ENCODE assay signal across 15 mouse cellular contexts in genomic region chr8:64397876-64398275, GRCm38 (mm10).
"Had no signal": no experiment of that assay in that cellular context is flagged by ENCODE, and none has a peak within 500 bp of the region (broad histone marks: within the 10 kb centered on the region; RNA-seq: fewer than 3 reads in every experiment).

No protein-coding gene starts in this region.

- ATAC-seq: lung, postnatal 0 days; midbrain, embryonic 15.5 days had no signal

- H3K27me3 ChIP-seq: liver, embryonic 15.5 days; midbrain, embryonic 15.5 days; neural tube, embryonic 13.5 days had no signal

- H3K4me3 ChIP-seq: layer of hippocampus, adult 2 months; liver, embryonic 15.5 days; midbrain, embryonic 15.5 days; neural tube, embryonic 13.5 days had no signal

- H3K36me3 ChIP-seq: liver, embryonic 15.5 days; midbrain, embryonic 15.5 days; neural tube, embryonic 13.5 days had no signal

- H3K27ac ChIP-seq: kidney, postnatal 0 days; layer of hippocampus, adult 2 months; liver, embryonic 15.5 days; midbrain, embryonic 15.5 days; neural tube, embryonic 13.5 days had no signal

- H3K9me3 ChIP-seq: liver, embryonic 15.5 days; midbrain, embryonic 15.5 days; neural tube, embryonic 13.5 days had no signal

- H3K4me1 ChIP-seq: liver, embryonic 15.5 days; midbrain, embryonic 15.5 days; neural tube, embryonic 13.5 days had no signal

- DNase-seq: kidney, adult 8-10 months; kidney, postnatal 4 days; lung, adult 2 months; lung, postnatal 36 days; right cerebral cortex, postnatal 25 days; thymus, adult 18-20 months; thymus, postnatal 14 days had no signal

- H3K4me2 ChIP-seq: liver, embryonic 11.5 days; liver, embryonic 15.5 days; midbrain, embryonic 11.5 days; midbrain, embryonic 15.5 days; neural tube, embryonic 13.5 days had no signal

- H3K9ac ChIP-seq: liver, embryonic 15.5 days; midbrain, embryonic 15.5 days; neural tube, embryonic 13.5 days had no signal
